Mouse (Mus musculus) CH12F3 (cell line): ENCODE data around the gene Pip5kl1.

Experiments used
- in situ Hi-C: fragments of 300-500 bp; cut with MboI; formaldehyde crosslinking; loops from 2 replicates; pipeline ENCODE4 v1.14.3; 2020; ENCODE audit warnings: low sequenced_read_pairs

Pip5kl1 gene

DNA sequence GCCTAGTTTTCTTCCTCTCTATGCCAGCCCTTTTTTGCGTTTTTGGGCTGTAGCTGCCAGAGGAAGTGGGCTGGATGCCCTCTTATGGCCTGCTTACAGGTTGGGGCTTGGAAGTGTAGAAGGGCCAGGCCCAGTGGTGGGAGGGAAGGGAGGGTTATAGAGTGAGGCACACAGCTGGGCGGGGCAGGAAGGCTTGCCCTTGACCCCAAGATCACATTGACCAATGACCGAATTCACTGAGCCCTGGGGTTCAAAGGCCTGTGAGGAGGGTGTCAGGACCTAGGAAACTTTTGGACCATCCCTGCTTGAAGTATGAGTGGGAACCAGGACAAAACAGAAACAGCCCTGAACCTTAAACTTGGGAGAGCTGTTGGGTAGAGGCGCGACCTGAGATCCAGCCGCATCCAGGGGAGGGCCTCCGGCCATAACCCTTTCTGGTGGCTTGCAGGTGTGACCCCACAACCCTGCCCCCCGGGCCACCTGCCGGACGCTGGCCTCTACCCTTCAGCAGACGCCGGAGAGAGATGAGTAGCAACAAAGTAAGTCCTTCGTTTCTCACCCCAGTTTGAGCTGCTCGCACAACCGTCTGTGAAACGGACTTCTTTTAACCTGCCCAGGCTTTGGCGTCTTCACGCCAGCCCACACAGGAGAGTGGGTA is 34.3 kb downstream of the Pip5kl1 start:
- in situ Hi-C loops = no loop called here

DNA sequence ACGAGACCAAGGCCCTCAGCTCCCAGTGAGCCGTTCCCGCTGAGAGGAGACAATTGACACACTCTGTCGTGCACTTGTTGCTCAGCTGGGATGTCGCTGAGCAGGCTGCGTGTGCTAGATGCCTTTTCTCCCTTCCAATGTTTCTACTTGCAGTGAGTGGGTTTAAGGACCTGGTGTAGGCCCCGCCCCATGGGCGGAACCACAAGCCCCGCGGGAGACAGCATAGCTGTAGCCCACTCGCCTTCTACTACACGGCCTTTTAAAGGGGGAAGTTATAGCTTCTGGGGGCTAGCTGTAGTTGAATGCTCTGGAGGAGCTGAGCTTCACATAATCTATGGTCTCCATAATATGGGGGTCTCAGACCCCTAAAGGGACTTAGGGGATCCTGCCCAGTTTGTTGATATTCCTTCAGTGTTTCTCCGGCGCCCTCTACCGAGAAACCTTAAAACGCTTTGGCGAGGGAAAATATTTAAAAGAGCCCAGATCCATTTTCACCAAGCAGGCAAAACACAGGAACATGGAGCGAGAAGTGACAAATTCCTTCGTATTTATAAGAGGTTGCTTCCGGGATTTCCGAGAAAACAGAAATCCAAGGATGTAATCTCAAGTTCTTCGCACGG is 36.1 kb downstream of the Pip5kl1 start:
- in situ Hi-C loops = no loop called here

DNA sequence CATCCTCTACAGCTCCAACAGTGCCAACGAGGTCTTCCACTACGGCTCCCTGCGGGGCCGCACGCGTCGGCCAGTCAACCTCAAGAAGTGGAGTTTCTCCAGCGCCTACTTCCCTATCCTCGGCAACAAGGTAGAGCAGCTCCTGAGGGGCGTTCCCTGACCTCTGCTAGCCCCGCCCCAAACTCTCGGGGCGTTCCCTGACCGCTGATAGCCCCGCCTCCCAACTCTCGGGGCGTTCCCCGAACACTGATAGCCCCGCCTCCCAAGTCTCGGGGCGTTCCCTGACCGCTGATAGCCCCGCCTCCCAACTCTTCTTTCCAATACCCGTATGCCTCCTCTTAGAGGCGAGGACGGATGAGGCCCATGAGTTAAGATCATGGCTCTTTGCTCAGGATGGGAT is 37.7 kb downstream of the Pip5kl1 start:
- in situ Hi-C loops = no loop called here

DNA sequence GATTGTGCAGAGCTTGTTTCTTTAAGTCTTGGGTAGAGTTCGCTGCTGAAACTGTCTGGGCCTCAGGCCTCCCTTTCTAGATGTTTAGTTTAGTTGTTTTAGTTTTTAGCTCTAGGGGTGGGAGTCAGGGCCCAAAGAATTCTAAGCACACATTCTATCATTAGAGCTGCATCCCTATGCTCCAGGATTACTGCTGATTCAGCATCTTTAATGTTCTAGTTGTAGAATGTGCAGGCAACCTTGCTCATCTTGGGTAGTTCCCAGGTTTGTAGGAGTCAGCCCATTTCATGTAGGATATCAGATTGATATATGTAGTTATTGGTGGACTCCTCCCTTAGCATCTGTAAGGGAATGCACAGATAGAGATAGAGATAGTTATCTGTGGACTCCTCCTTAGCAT is 42.5 kb downstream of the Pip5kl1 start:
- in situ Hi-C loops = no loop called here

DNA sequence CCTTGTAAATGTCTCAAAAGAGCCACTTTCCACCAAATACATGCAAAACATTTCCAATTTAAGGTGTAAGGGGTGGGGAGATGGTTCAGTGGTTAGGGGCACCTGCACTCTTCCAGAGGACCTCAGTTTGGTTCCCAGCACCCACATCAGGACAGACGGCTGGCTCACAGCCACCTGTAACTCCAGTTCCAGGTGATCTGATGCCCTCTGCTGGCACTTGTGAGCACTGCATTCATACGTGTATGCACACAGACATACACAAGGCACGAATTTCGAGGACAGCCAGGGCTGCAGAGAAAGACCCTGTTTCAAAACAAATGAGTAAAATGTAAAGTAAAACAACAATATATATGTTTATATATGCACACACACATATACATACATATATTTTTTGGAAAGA is 43.0 kb downstream of the Pip5kl1 start:
- in situ Hi-C loops = no loop called here

DNA sequence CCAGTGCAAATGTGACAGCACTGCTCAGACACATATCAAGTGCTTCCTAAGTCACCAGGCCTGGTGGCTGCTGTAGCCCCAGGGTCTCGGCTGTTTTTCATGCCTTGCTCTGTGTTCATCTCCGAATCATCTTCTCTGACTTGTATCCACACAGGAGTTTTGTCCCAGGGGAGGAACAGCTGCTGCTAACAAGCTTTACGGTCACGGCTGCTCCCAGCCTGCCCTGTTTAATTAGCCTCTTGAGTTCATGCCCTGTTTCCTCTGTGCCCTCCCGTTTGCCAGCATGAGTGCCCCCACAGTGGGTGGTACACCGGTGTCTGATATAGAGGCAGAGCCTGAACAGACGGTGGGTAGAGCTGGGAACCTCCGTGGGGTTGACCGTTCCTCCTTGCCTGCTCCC is 43.5 kb downstream of the Pip5kl1 start:
- in situ Hi-C loops = no loop called here

DNA sequence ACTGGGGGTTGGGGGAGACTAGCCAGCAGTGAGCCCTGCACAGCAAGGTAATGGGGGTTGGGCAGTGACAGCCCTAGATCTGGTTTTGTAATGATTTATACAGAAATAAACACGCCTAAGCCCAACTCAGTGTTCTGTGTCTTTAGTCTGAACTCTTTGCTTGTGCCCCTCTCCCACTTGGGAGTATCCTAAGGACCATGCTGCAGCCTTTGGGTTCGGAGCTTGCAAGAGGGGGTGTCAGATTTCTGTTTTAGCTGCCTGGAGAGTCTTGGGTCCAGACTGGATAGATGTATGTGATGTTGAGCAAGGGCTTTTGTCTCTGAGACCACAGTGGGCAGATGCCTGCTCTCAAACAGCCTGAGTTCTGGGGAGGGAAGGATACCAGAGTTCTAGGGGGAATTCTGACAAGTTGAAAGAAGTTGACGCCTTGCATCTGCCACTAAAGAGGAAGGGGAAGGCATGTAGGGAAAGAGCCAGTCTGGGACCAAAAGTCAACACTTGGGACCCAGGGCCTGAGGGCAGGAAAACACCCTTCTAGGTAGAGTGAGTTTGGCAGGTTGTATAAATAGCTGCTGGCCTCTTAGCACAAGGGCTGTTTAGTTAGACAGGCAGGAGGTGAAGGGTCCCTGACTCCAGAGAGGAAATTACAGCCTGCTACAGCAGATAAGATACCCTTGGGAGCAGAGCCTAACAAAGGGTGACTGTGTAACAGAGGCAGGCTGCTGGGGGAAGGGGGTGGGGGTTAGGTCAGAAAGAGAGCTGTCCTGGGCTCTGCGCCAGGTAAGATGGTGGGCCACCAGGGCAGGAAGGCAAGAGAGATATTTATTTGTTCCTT is 46.3 kb downstream of the Pip5kl1 start:
- in situ Hi-C loops = no loop called here

DNA sequence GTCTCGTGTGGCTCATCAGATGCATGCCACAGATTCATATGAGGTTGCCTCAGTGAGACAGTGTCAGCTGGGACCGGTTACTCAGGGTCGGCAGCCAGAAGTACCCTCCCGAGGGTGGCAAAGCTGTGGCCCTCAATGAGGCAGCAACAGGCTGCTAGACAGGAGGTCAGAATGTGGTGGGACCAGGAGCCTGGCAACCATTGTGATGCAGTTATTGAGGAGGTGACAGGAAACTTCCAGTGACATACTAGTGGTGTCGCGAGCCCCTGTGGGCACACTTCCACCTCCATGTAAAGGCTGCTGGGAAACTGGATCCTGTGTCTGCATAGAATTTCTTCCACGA is 46.9 kb downstream of the Pip5kl1 start, which contains the start of gene Ak1:
TSS of gene Ak1 (plus strand) at position 242 of the 343 bp plus-strand sequence.
- in situ Hi-C loops = no loop called here

DNA sequence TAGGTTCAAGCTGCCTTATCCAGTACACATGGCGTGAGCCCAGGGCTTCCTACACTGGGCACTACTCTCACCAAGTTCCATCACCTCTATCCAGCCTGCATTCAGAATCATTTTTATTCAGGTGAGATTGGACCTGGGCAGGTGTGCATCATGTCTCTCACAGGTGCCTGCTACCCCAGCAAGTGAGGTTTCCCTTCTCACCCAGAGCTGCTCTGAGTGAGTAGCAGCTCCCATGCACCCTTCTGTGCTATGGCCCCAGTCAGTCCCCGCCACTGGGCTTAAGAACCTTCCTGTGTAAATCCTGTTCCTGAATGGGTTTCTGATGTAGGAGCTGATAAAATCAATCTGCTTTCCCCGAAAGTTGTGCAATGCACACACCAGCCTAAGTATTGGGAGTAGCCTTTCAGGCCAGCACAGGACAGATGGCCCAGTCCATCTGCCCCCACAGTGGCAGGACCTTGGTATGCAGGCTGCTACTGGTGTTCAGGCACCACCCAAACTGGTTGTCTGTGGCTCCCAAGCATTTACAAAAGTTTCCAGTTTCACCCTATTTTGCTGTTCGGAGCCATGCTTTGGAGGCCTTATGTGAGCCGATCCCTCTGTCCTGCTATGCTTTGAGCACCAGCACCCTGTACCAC is 49.6 kb downstream of the Pip5kl1 start:
- in situ Hi-C loops = no loop called here

DNA sequence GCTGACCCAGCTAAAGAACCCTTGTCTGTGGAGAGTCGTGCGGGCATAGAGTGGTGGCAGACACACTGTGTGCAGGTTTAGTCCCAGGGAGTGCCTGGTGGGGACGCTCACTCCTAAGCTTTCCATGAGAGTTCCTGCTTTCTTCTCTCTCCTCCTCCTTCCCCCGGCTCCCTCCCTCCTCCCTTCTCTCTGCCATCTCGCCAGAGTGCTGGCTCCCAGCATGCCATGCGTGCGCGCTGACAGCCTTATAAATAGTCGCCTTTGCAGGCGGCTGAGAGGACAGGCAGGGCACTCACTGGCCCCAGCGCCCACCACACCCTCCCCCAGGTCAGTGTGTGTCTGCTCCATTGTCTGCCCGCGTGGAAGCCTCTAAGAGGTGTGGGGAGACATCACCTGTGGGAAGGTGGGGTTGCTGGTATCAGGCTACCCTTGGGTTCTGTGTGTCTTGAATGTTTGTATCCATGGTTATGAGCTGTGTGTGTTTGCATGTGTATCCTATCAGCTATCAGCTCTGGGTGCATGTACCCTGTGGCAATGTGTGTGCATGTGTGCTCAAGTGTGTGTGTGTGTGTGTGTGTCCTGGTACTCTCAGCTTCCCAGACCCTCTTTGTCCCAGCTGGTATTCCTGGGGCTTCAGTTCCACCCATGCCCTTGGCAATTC is 50.7 kb downstream of the Pip5kl1 start:
- in situ Hi-C loops = no loop called here

DNA sequence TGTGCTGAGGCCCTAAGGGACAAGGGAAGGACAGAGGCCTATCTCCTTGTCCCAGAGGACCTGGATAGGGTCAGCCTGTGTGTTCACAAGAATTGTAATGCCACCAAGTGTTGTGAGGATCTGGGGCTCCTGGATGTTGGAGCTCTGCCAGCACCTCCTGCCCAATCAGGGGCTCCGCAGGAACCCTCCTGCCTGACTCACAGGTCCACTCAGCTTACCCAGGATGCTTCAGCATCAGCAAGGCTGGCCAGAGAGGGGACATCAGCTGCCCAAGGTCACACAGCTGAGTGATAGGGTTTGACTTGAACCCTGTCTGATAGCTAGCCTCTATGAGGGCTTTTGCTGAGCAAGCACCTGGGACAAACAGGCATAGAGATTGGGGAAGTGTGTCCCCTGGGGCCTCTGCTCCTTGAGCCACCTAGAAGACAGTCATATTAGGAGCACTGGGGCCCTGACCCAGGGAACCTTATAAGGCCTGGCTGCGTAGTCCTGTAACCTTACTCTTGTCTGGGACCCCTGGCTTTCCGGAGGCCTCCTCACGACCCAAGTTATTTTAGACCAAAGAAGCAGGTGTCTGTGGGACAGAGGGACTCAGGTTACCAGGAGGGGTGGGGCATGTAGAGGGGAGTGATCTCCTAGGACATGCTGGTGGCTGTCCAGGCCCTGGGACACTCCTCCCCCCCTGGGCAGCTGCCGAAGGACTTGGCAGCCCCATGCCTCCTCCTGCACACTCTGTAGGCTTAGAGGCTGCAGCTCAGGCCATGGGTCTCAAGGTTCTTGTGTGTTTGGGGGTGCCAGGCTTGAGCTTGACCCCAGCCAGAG is 51.5 kb downstream of the Pip5kl1 start:
- in situ Hi-C loops = no loop called here

DNA sequence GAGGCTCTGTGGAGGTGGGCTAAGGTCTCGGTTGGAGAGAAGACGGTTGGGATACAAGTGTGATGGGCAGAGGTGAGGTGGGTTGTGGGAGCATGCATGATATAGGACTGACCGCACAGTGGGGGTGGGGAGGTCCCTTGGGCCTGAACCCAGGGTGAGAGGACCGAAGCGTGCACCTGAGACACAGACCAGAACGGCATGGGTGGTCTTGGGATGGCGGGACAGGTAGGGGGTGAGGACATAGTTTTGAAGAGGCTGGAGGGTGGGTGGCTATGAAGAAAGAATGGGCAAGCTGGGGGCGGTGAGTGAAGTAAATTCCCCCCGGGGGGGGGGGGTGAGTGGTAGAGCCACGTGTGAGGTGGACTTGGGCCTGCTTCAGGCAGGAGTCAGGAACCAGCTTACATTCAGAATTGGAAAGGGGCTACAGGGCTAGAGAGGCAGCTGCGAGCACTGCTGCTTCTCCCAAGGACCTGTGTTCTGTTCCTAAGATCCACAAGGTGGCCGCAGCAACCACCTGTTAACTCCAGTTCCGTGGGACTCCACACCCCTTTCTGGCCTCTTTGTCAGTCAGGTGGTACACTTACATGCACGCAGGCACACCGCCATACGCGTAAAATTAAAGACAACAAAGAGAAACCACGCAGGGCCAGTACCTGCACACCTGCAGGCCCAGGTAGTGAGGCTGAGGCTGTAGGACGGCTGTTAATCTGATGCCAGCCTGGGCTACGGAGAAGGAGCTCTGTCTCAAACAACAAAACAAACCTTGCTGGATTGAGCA is 52.9 kb downstream of the Pip5kl1 start:
- in situ Hi-C loops = no loop called here

DNA sequence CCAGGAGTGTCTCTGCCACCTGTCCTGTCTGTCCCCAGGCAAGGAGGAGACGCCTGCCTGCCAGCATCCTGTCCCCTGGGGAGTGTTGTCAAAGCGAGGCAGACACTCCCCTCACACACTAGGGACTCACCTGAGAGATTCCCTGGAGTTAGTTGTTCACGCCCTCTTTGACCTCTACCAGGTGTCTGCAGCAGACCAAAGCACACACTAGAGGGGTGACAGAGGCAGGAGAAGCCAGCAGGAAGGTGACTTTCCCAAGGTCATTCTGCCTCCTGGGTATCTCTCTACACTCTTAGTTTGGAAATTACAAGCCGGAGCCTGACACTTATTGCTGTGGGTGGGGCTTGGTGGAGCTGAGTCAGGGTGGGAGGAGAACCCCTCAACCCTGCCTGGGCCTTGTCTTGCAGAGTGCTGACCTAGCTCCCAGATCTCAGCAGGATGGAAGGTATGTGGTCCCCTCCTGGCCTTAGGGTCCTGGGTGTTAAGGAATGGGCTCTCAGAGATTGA is 53.5 kb downstream of the Pip5kl1 start:
- in situ Hi-C loops = no loop called here

DNA sequence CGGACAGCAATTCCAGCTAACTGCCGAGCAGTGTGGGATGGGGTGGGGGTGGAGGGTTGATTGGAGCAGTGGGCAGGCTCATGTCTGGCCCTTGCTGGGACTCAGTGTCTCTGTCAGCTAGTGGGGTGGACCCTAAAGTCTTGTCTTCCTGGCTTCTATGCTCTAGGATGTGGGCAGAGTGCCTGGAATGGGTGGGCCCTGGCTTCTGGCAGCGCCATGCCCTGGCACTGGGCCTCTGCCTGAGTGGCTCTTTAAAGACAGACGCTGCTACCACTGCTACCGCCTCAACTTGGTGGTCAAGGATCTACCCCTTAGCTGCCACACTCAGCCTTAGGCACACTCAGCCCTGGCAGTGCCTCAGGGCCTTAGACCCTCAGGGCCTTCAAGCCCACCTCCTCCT is 54.1 kb downstream of the Pip5kl1 start:
- in situ Hi-C loops = no loop called here

DNA sequence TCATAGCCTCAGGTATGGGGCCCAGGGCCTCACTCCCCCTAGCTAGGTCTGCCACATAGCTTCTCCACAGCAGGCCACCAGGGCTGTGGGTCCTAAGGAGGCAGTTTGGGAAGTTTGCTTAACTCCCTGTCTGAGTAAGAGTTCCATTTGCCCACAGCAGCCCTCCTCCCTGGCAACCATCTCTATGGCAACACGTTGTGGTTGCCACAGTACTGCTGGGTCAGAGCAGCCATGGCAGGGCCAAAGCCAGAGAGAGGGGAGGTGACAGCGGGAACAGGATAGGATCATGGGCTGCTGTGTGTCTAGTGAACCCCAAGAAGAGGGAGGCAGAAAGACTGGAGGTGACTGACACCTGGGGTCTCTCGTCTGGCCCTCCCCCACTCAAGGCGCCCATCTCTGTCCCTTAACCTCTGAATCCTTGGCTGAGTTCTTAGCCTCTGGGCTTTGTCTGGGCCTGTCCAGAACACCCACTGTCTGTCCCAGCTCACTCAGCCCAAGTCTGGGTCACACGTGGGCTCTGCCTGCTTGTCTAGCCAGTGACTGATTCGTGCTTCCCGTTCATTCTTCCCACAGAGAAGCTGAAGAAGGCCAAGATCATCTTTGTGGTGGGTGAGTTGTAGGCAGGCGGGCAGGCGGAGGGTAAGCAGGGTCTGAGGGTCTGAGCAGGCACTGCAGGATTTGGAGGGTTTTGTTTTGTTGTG is 54.8 kb downstream of the Pip5kl1 start:
- in situ Hi-C loops = no loop called here

DNA sequence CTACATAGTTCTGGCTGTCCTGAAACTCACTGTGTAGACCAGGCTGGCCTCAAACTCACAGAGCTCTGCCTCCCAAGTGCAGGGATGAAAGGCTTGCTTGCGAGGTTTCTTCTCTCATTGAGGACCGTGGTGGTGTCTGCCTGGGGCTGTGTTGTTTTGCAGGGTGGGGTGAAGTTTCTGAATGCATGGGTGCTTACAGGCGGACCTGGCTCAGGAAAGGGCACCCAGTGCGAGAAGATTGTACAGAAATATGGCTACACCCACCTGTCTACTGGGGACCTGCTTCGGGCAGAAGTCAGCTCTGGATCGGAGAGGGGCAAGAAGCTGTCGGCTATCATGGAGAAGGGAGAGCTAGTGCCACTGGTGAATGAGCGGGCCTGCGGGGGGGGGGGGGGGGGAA is 55.4 kb downstream of the Pip5kl1 start:
- in situ Hi-C loops = loop anchor here (5.0 kb wide), 1 partner anchor 52 kb away; no protein-coding TSS in a partner anchor

DNA sequence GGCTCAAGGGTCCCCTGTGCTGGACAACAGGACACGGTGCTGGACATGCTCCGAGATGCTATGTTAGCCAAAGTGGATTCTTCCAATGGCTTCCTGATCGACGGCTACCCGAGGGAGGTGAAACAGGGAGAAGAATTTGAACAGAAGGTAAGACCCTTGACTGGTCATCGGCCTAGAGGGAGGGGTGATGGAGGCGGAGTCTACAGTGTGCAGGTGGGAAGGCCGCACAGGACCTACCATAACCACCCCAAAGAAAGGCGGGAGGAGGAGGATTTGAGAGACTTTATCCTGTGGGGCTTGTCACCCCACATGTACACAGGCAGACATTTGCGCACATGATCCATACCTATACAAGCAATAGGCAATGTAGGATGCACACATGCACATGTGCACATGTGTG is 56.4 kb downstream of the Pip5kl1 start:
- in situ Hi-C loops = loop anchor here (5.0 kb wide), 1 partner anchor 51 kb away; no protein-coding TSS in a partner anchor

DNA sequence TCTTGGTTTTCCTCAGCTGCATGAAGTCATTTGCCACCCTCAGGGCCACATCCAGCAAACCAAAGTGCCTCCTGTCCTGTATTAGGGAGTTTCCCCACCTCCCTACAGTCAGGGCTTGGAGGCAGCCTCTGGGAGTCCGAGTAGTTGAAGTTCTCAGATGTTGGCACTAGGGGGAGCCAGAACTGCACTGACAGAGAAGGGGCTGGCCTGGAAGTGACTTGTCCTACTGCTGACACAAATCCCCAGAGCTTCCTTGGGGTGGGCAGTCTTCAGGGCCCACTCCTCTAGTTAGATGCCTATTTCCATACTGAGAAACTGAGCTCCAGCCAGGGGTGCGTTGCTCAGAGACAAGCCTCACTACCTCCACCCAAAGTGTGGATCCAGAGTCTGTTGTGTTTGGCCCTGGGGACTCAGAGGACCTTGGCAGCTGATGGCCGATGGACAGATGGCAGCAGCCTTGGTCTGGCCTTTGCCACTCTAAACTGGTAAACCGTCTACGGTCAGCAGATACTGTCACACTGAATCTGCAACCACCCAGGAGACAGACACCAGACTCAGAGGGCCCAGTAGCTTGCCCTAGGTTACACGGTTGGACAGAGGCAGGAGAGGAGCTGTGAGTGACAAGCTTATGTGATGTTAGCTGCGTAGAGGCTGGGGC is 57.3 kb downstream of the Pip5kl1 start:
- in situ Hi-C loops = loop anchor here (5.0 kb wide), 1 partner anchor 50 kb away; no protein-coding TSS in a partner anchor
